Comparison of ENCODE assay signal across 9 mouse cellular contexts in the genomic region with DNA sequence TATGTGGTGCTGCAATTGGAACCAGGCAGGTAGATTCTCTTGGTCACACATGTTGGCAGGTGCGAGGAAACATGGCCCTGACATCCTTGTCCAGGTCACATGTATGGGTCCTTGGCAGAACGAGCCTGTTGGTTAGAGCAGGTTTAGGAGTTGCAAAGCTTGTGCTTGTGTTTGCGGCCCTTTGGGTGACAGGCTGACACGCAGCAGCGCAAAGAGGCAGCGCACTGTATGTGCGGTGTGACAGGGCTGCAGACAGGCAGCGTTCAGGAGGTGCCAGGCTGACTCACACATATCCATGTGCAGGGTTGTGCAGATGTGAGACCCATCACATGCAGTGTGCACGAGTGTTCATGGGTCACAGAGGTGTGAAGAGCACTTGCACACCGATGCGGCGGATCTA. TPM values are rescaled to one million over a fixed set of nuclear protein-coding genes. Genes with fewer than 3 reads are reported as not detected.
DNase-seq lines count a peak whose midpoint lies in the region; ATAC-seq and TF ChIP-seq lines count a peak whose summit lies in the region.
"Had no signal": no experiment of that assay in that cellular context is flagged by ENCODE, and none has a peak within 500 bp of the region (broad histone marks: within the 10 kb centered on the region; RNA-seq: fewer than 3 reads in every experiment).

No protein-coding gene starts in this region.

- H3K4me1 ChIP-seq in kidney, embryonic 14.5 days (ENCODE audit: control insufficient read depth, insufficient read depth, low read length): peaks cover 12% of the 10 kb centered on the region; the same call in 1 of the 2 replicates
- peaks cover 15% of the 10 kb centered on the region for H3K4me1 ChIP-seq in forebrain, embryonic 14.5 days (ENCODE audit: control insufficient read depth, insufficient read depth, low read length)
- H3K4me1 ChIP-seq in midbrain, embryonic 10.5 days: peaks cover 49% of the 10 kb centered on the region

- WGBS in kidney, embryonic 14.5 days: 41% methylated on average over 12 of the region's 12 CpGs
- WGBS in forebrain, embryonic 14.5 days: 36% methylated on average over 12 of the region's 12 CpGs
- WGBS in midbrain, embryonic 10.5 days: 57% methylated on average over 12 of the region's 12 CpGs

- DNase-seq in kidney, adult 9 months: no peak
- peak; percentile 71 for DNase-seq in brain, embryonic 14.5 days (ENCODE audit: low read depth)
- DNase-seq in forebrain, embryonic 14.5 days (ENCODE audit: low spot score): peak; percentile 39
- DNase-seq in midbrain, embryonic 10.5 days (ENCODE audit: low spot score): peak; percentile 31
- no peak for DNase-seq in gastrocnemius, postnatal 4 days (ENCODE audit: low spot score in 2 of 2)
- no peak for DNase-seq in gastrocnemius, postnatal 25 days
- DNase-seq in Muller cell, postnatal 12 days (ENCODE audit: inconsistent ontology term): no peak

- TF ChIP-seq POLR2A in brain, embryonic 14.5 days (IDR thresholded peaks at IDR 0.05; ENCODE audit: borderline replicate concordance, extremely low read depth, insufficient read depth, insufficient read length, poor library complexity, severe bottlenecking): no peak

- H3K4me2 ChIP-seq in kidney, embryonic 14.5 days (replicated peaks; ENCODE audit: low read depth, low read length): peak overlapping the region; percentile 100
- H3K4me2 ChIP-seq in forebrain, embryonic 14.5 days (ENCODE audit: low read length): peak overlapping the region; percentile 87

- TF ChIP-seq CTCF in brain, embryonic 14.5 days (IDR thresholded peaks at IDR 0.05; ENCODE audit: borderline replicate concordance, extremely low read depth, insufficient read depth, insufficient read length): no peak

- H3K4me3 ChIP-seq in kidney, embryonic 14.5 days (ENCODE audit: low read length): peak overlapping the region; percentile 56; the same call in 1 of the 2 replicates
- peak overlapping the region; percentile 62 for H3K4me3 ChIP-seq in forebrain, embryonic 14.5 days (ENCODE audit: low read depth, low read length)
- peak overlapping the region; percentile 75 for H3K4me3 ChIP-seq in midbrain, embryonic 10.5 days

- peaks cover 15% of the 10 kb centered on the region for H3K27me3 ChIP-seq in kidney, embryonic 14.5 days (ENCODE audit: control insufficient read depth, insufficient read depth, low read length)
- H3K27me3 ChIP-seq in forebrain, embryonic 14.5 days (replicated peaks; ENCODE audit: control insufficient read depth, insufficient read depth, low read length): 0 out of 2 replicates have a peak, but pooled peaks cover 2% of the 10 kb centered on the region
- peaks cover 69% of the 10 kb centered on the region for H3K27me3 ChIP-seq in midbrain, embryonic 10.5 days (ENCODE audit: low read depth, poor library complexity, severe bottlenecking)

- ATAC-seq in kidney, embryonic 14.5 days (ENCODE audit: low FRiP score, low TSS enrichment): no peak
- peak; percentile 26 for ATAC-seq in forebrain, embryonic 14.5 days

- no peaks in the 10 kb centered on the region for H3K36me3 ChIP-seq in kidney, embryonic 14.5 days (ENCODE audit: control insufficient read depth, insufficient read depth, low read length)
- H3K36me3 ChIP-seq in forebrain, embryonic 14.5 days (ENCODE audit: control insufficient read depth, insufficient read depth, low read length): no peaks in the 10 kb centered on the region
- no peaks in the 10 kb centered on the region for H3K36me3 ChIP-seq in midbrain, embryonic 10.5 days

- no peaks in the 10 kb centered on the region for H3K9me3 ChIP-seq in kidney, embryonic 14.5 days (ENCODE audit: control insufficient read depth, low read length)
- H3K9me3 ChIP-seq in forebrain, embryonic 14.5 days (replicated peaks; ENCODE audit: control insufficient read depth, low read length): no peaks in the 10 kb centered on the region
- H3K9me3 ChIP-seq in midbrain, embryonic 10.5 days (replicated peaks): no peaks in the 10 kb centered on the region

- H3K27ac ChIP-seq in kidney, embryonic 14.5 days (ENCODE audit: low read depth, low read length): no peak overlapping the region
- no peak overlapping the region; the same call in 1 of the 2 replicates for H3K27ac ChIP-seq in forebrain, embryonic 14.5 days (ENCODE audit: low read depth, low read length)
- H3K27ac ChIP-seq in midbrain, embryonic 10.5 days (replicated peaks): peak overlapping the region; percentile 88

- peak overlapping the region; percentile 59; the same call in 1 of the 2 replicates for H3K9ac ChIP-seq in kidney, embryonic 14.5 days (ENCODE audit: low read depth, low read length)
- H3K9ac ChIP-seq in forebrain, embryonic 14.5 days (ENCODE audit: low read length): peak overlapping the region; percentile 91

RNA-seq across cellular contexts. Expression of gene Pde1b, which starts 0.8 kb away (rescaled TPM):
- polyA plus RNA-seq in kidney, embryonic 14.5 days (2014; fragmentation: Nextera tagmentation; extraction: Ambion mirVana): 3.1 and 4.9 TPM in 2 replicates
- polyA plus RNA-seq in brain, embryonic 14.5 days (2012; rRNA removed): 92.4 and 94.5 TPM in 2 replicates
- polyA plus RNA-seq in forebrain, embryonic 14.5 days (2014; fragmentation: Nextera tagmentation; extraction: Ambion mirVana): 61.1 and 61.5 TPM in 2 replicates
- polyA plus RNA-seq in midbrain, embryonic 10.5 days (2016; fragmentation: Nextera tagmentation; extraction: Ambion mirVana): 26.4 and 33.1 TPM in 2 replicates
- total RNA-seq in gastrocnemius, postnatal 4 days (2021): 1 to 10 TPM; 2.6 TPM
- under 1 TPM; 0.54 to 0.64 TPM for total RNA-seq in gastrocnemius, postnatal 25 days (2021)

RNA-seq across cellular contexts. Expression of gene Ppp1r1a, which starts 34.1 kb away (rescaled TPM):
- 19.2 and 21.2 TPM in 2 replicates for polyA plus RNA-seq in kidney, embryonic 14.5 days (2014; fragmentation: Nextera tagmentation; extraction: Ambion mirVana)
- 63.5 and 68.4 TPM in 2 replicates for polyA plus RNA-seq in brain, embryonic 14.5 days (2012; rRNA removed)
- polyA plus RNA-seq in forebrain, embryonic 14.5 days (2014; fragmentation: Nextera tagmentation; extraction: Ambion mirVana): 99.9 and 107 TPM in 2 replicates
- polyA plus RNA-seq in midbrain, embryonic 10.5 days (2016; fragmentation: Nextera tagmentation; extraction: Ambion mirVana): 38.3 and 46.7 TPM in 2 replicates
- total RNA-seq in gastrocnemius, postnatal 4 days (2021): 10 to 100 TPM; 62.0 to 73.9 TPM
- total RNA-seq in gastrocnemius, postnatal 25 days (2021): 10 to 100 TPM; 85.7 to 90.4 TPM

RNA-seq across cellular contexts. Expression of gene Nckap1l, which starts 50.1 kb away (rescaled TPM):
- 0.94 and 2.3 TPM in 2 replicates for polyA plus RNA-seq in kidney, embryonic 14.5 days (2014; fragmentation: Nextera tagmentation; extraction: Ambion mirVana)
- 1.6 and 2.2 TPM in 2 replicates for polyA plus RNA-seq in brain, embryonic 14.5 days (2012; rRNA removed)
- polyA plus RNA-seq in forebrain, embryonic 14.5 days (2014; fragmentation: Nextera tagmentation; extraction: Ambion mirVana): 1.9 and 2.3 TPM in 2 replicates
- polyA plus RNA-seq in midbrain, embryonic 10.5 days (2016; fragmentation: Nextera tagmentation; extraction: Ambion mirVana): 1.8 and 2.1 TPM in 2 replicates
- total RNA-seq in gastrocnemius, postnatal 4 days (2021): 1 to 10 TPM; 5.2 to 5.6 TPM
- 1 to 10 TPM; 1.2 to 1.3 TPM for total RNA-seq in gastrocnemius, postnatal 25 days (2021)

RNA-seq across cellular contexts. Expression of gene Gtsf2, which starts 55.4 kb away (rescaled TPM):
- not detected in 2 replicates for polyA plus RNA-seq in kidney, embryonic 14.5 days (2014; fragmentation: Nextera tagmentation; extraction: Ambion mirVana)
- polyA plus RNA-seq in brain, embryonic 14.5 days (2012; rRNA removed): not detected in 2 replicates
- not detected in 2 replicates for polyA plus RNA-seq in forebrain, embryonic 14.5 days (2014; fragmentation: Nextera tagmentation; extraction: Ambion mirVana)
- 0.17 TPM in 1 of 2 replicates, not detected in the other for polyA plus RNA-seq in midbrain, embryonic 10.5 days (2016; fragmentation: Nextera tagmentation; extraction: Ambion mirVana)
- not detected for total RNA-seq in gastrocnemius, postnatal 4 days (2021)
- total RNA-seq in gastrocnemius, postnatal 25 days (2021): not detected
- total RNA-seq: layer of hippocampus, adult 18-20 months had no signal

Comparison
In these comparisons a context has a peak if more than half of its experiments do, and no peak if none do; other contexts are left out.
1. DNase-seq: peak in brain, embryonic 14.5 days (single experiment), forebrain, embryonic 14.5 days (single experiment) and midbrain, embryonic 10.5 days (single experiment); none in kidney, adult 9 months (single experiment), gastrocnemius, postnatal 4 days (0 of 2), gastrocnemius, postnatal 25 days (single experiment) and Muller cell, postnatal 12 days (single experiment).
2. Peak in every context shown above with its lines, with median percentiles within 50 percentile points of each other: H3K4me3 ChIP-seq.